Mouse (Mus musculus) myocyte (in vitro differentiated cells): ENCODE data around the gene Nuak1. TPM values are rescaled to one million over a fixed set of nuclear protein-coding genes. Genes with fewer than 3 reads are reported as not detected.
A peak's percentile ranks its signal among the peaks of the same experiment; 100 is the strongest.

ENCODE experiments used
- H3K27me3 ChIP-seq: one replicate; pipeline ENCODE4 v1.6.1; 2011; ENCODE audit not compliant: control insufficient read depth, insufficient read depth, insufficient read length
- H3K36me3 ChIP-seq: one replicate; pipeline ENCODE4 v1.6.1; 2011; ENCODE audit not compliant: control insufficient read depth, insufficient read depth
- H3K4me2 ChIP-seq: one replicate; pipeline ENCODE4 v1.6.1; 2011; ENCODE audit warnings: low read depth, control low read depth
- H3K4me3 ChIP-seq: one replicate; pipeline ENCODE4 v1.5.1; 2011; ENCODE audit warnings: mild to moderate bottlenecking, control low read depth, moderate library complexity
- H3K79me2 ChIP-seq: one replicate; pipeline ENCODE4 v1.6.1; 2011; ENCODE audit not compliant: control insufficient read depth, insufficient read depth
- H3ac ChIP-seq: one replicate; pipeline ENCODE4 v1.6.1; 2011; ENCODE audit not compliant: control insufficient read depth, insufficient read length
- CEBPB ChIP-seq: IDR thresholded peaks from 2 replicates; pipeline ENCODE4 v1.6.1; 2011; ENCODE audit warnings: mild to moderate bottlenecking, moderate library complexity; ENCODE audit not compliant: poor library complexity, insufficient read depth, severe bottlenecking
- E2F4 ChIP-seq: IDR thresholded peaks from one replicate; pipeline ENCODE4 v1.6.1; 2011; ENCODE audit warnings: mild to moderate bottlenecking, control low read depth, moderate library complexity; ENCODE audit not compliant: insufficient read depth
- MAX ChIP-seq: IDR thresholded peaks from one replicate; pipeline ENCODE4 v1.6.1; 2011; ENCODE audit warnings: low read depth, mild to moderate bottlenecking, control low read depth
- MYOD1 ChIP-seq, 3 experiments: IDR thresholded peaks; one replicate each; pipeline ENCODE4 v1.6.1; 2011; ENCODE audit warnings: control low read depth in 2 of 3, low read depth in 2 of 3, mild to moderate bottlenecking in 2 of 3, moderate library complexity in 1 of 3; ENCODE audit not compliant: insufficient read length in 2 of 3, control insufficient read depth in 1 of 3
- MYOG ChIP-seq, 3 experiments: IDR thresholded peaks; one replicate each; pipeline ENCODE4 v1.6.1; 2011; ENCODE audit warnings: control low read depth in 2 of 3, low read depth in 2 of 3, mild to moderate bottlenecking in 2 of 3; ENCODE audit not compliant: insufficient read length in 2 of 3, control insufficient read depth in 1 of 3, insufficient read depth in 1 of 3
- POLR2A ChIP-seq: IDR thresholded peaks from one replicate; pipeline ENCODE4 v1.6.1; 2011; ENCODE audit warnings: low read depth, mild to moderate bottlenecking, control low read depth, moderate library complexity; ENCODE audit not compliant: insufficient read length
- POLR2AphosphoS2 ChIP-seq: IDR thresholded peaks from one replicate; pipeline ENCODE4 v1.6.1; 2011; ENCODE audit warnings: low read depth, control low read depth; ENCODE audit not compliant: insufficient read length
- REST ChIP-seq: IDR thresholded peaks from one replicate; pipeline ENCODE4 v1.6.1; 2011; ENCODE audit warnings: mild to moderate bottlenecking, control low read depth, moderate library complexity; ENCODE audit not compliant: insufficient read depth, insufficient read length
- SRF ChIP-seq: IDR thresholded peaks from one replicate; pipeline ENCODE4 v1.6.1; 2011; ENCODE audit warnings: low read depth; ENCODE audit not compliant: control insufficient read depth, insufficient read length
- TCF12 ChIP-seq: IDR thresholded peaks from one replicate; pipeline ENCODE4 v1.6.1; 2011; ENCODE audit warnings: mild to moderate bottlenecking, control low read depth; ENCODE audit not compliant: poor library complexity, insufficient read depth, severe bottlenecking
- TCF3 ChIP-seq: IDR thresholded peaks from one replicate; pipeline ENCODE4 v1.6.1; 2011; ENCODE audit warnings: low read depth, control low read depth; ENCODE audit not compliant: insufficient read length
- USF1 ChIP-seq: IDR thresholded peaks from one replicate; pipeline ENCODE4 v1.6.1; 2011; ENCODE audit warnings: low read depth, mild to moderate bottlenecking, control low read depth, moderate library complexity
- polyA plus RNA-seq: library from polyadenylated mRNA; unstranded; fragments of >200 nt; fragmentation: generic; extraction: Trizol; gene quantifications from one replicate; pipeline ENCODE4 v1.2.1, GENCODE M21; 2012; ENCODE audit warnings: missing spikeins

The Nuak1 gene
- polyA plus RNA-seq, 1 experiment = 21.8 TPM

DNA sequence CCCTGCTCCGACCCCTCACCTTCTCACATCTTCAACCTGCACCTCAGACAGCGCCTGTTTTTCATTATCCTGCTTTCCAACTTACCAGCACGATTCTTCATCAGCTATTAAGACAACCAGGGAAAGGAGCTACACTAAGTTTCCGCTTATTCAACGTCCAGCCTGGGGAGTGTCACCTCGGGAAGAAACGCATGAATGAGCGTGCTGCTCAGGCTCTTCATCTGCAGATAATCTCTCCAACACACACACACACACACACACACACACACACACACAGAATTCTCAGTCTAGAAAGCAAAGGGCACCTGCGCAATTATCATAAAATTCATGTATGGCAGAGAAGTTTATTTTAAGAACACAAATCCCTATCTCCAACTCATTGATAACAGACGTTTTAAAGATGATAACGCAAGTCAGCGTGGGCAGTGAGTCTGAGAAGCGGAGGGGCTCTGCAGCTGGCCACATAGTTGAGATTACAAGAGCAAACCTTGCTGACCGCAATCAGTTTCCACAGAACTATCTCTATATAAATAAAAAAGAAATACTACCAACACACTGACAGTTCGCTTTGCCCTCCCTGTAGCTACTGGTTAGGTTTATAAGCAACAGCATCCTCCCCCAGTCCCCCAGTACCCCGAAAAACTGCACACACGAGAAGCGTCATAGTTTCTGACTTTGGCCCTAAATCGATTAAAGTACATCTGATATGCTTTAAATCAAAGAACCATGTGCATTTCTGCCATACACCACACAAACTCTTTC lies 1.8 kb downstream of the Nuak1 start:
- H3K36me3 ChIP-seq = peaks cover 5% of the 10 kb centered on the region
- no peaks in the 10 kb centered on the region for H3K27me3 ChIP-seq
- H3ac ChIP-seq = no peak overlapping the region
- H3K4me2 ChIP-seq = peak overlapping the region; percentile 91
- peaks cover 43% of the 10 kb centered on the region for H3K79me2 ChIP-seq
- TF ChIP-seq SRF (no peak), POLR2AphosphoS2 (no peak), E2F4 (no peak), REST (no peak), MAX (no peak), CEBPB (no peak), MYOG (IDR thresholded peaks at IDR 0.05; ENCODE audit: control insufficient read depth in 1 of 3, insufficient read depth in 1 of 3, insufficient read length in 2 of 3, low read depth in 2 of 3) (no peak), POLR2A (no peak), TCF3 (no peak), MYOD1 (IDR thresholded peaks at IDR 0.05; ENCODE audit: control insufficient read depth in 1 of 3, insufficient read length in 2 of 3, low read depth in 2 of 3) (no peak), USF1 (no peak), TCF12 (no peak)
- peak overlapping the region; percentile 75 for H3K4me3 ChIP-seq

DNA sequence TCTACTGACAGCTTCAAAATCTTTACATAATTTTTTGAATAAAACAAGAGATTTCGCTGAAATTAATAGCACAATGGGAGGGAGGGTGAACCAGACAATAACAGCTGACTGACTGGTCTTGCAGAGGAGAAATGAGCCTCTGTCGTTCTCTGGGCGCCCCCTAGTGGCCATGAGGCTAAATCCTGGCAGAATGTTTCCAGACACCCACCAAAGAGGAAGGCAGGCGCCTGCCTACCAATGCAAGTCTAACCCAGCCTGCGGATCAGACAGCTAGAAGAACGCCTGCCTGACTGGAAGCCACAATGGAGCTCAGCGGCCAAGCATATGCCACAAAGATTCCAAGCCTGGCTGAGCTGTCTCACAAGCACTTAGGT lies 2.4 kb downstream of the Nuak1 start:
- Histone ChIP-seq H3K4me2 (peak overlapping the region; percentile 91), H3ac (no peak overlapping the region), H3K79me2 (peaks cover 43% of the 10 kb centered on the region), H3K36me3 (peaks cover 5% of the 10 kb centered on the region), H3K4me3 (peak overlapping the region; percentile 75), H3K27me3 (no peaks in the 10 kb centered on the region)
- TF ChIP-seq POLR2A (peak; percentile 30), CEBPB (no peak), TCF3 (no peak), MYOD1 (IDR thresholded peaks at IDR 0.05; ENCODE audit: control insufficient read depth in 1 of 3, insufficient read length in 2 of 3, low read depth in 2 of 3) (peak; percentile 32 to 52 (median 42)), POLR2AphosphoS2 (no peak), MYOG (IDR thresholded peaks at IDR 0.05; ENCODE audit: control insufficient read depth in 1 of 3, insufficient read depth in 1 of 3, insufficient read length in 2 of 3, low read depth in 2 of 3) (peak in 1 of 3 experiments; percentile 3)

DNA sequence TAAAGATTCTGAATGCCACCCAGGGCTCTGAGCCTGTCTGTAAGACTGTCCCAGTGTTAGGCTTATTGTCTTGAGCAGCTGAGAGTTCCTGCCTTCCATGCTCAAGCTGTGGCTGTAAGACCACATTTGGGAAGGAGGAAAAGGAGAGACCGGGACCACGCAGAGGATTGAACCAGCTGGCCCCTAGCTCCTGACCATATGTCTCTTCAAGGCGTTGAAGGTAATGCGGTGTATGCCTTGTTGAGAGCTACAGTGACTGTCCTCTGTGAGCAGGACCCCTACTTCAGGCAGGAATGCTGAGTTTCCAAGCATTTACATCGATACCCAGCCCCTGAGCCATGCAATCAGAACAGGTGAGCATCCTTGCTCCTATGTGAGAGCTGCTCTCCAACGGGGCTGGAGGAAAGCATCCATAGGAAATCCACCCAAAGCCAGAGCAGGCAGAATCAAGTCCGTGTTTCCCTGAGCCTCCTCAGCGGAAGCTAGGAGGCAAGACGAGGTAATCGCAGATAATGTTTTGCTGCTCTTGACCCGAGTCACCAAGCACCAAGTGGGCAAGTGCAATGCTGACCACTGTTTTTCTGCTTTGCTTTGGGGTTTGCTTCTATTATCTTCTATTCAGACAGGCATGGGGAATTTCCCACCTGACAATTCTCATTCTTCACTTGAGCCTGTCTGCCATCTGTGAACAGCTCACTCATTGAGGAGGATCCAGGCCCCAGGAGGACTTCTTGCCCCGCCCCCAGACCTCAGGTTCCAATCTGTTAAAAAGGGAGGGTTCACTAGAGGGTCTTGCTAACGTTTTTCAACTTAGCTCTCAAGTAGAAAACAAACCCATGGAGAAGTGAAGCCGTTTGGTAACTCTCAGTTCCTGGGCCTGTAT lies 3.0 kb downstream of the Nuak1 start:
- peaks cover 43% of the 10 kb centered on the region for H3K79me2 ChIP-seq
- H3K36me3 ChIP-seq = peaks cover 5% of the 10 kb centered on the region
- H3K4me2 ChIP-seq = peak overlapping the region; percentile 91
- H3K4me3 ChIP-seq = peak overlapping the region; percentile 75
- no peak overlapping the region for H3ac ChIP-seq
- TF ChIP-seq CEBPB (no peak), USF1 (no peak), MAX (no peak), POLR2AphosphoS2 (no peak), MYOG (IDR thresholded peaks at IDR 0.05; ENCODE audit: control insufficient read depth in 1 of 3, insufficient read depth in 1 of 3, insufficient read length in 2 of 3, low read depth in 2 of 3) (no peak)
- no peaks in the 10 kb centered on the region for H3K27me3 ChIP-seq

DNA sequence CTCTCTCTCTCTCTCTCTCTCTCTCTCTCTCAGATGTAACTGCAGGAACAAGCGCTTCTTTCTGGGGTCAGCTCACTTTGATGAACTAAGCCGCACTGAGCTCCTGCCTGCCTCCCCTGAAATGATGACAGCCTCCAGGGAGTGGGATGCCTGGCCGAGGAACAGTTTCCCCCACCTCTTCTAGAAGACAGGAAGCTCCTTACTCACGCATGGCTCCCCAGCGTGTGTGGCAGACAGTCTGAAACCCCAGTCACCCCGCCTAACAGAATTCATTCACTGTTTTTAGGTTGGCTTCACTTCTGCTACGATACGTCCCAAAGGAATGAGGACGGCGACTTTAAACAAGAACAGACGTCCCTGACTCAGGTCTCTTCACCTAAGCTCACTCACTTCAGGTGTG lies 4.5 kb downstream of the Nuak1 start:
- Histone ChIP-seq H3ac (no peak overlapping the region), H3K27me3 (no peaks in the 10 kb centered on the region), H3K4me2 (no peak overlapping the region), H3K79me2 (peaks cover 56% of the 10 kb centered on the region), H3K4me3 (no peak overlapping the region), H3K36me3 (peaks cover 13% of the 10 kb centered on the region)
- no peak for TF ChIP-seq SRF
- no peak for TF ChIP-seq MYOG (IDR thresholded peaks at IDR 0.05; ENCODE audit: control insufficient read depth in 1 of 3, insufficient read depth in 1 of 3, insufficient read length in 2 of 3, low read depth in 2 of 3)
- TF ChIP-seq POLR2AphosphoS2 = no peak
- no peak for TF ChIP-seq REST
- no peak for TF ChIP-seq USF1
- TF ChIP-seq MAX = no peak
- TF ChIP-seq POLR2A = no peak
- no peak for TF ChIP-seq TCF3
- TF ChIP-seq CEBPB = no peak
- TF ChIP-seq E2F4 = no peak
- TF ChIP-seq MYOD1 (IDR thresholded peaks at IDR 0.05; ENCODE audit: control insufficient read depth in 1 of 3, insufficient read length in 2 of 3, low read depth in 2 of 3) = no peak
- no peak for TF ChIP-seq TCF12

DNA sequence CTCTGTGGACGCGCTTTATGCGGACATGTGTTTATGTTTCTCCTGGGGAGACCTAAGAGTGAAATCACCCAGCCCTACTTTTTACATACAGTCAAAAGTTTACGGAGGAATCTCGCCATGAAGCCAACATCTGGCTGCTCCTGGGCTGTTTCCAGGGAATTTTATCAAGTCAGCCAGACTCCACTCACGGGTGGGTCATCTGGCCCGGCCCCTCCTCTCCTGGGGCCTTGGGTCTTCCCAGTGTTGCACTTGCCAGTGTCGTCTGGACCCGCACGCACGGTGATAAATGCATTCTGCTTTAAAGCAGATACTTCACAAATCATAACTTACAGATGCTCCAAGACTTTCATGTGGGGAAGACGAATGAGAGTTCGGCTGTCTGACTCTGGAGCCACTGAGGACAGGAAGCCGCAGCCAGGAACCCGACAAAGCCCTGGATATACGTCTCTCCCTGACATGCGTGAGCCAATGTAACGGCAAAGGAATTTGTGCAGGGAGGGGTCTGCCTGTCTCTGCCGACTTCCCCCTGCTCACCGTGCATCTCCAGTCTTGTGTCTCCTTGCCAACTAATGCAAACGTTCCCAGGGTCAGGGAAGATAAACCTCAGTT lies 7.1 kb downstream of the Nuak1 start:
- Histone ChIP-seq H3ac (no peak overlapping the region), H3K27me3 (no peaks in the 10 kb centered on the region), H3K4me3 (no peak overlapping the region), H3K4me2 (no peak overlapping the region), H3K36me3 (peaks cover 20% of the 10 kb centered on the region), H3K79me2 (peaks cover 63% of the 10 kb centered on the region)
- no peak for TF ChIP-seq USF1
